Mouse (Mus musculus) lung, adult 2 months (tissue): ENCODE measurements around the gene Pls1.

Experiments
- CTCF ChIP-seq: fragments of 200-500 bp; IDR thresholded peaks from 2 replicates; pipeline ENCODE4 v1.5.1; 2011; ENCODE audit warnings: mild to moderate bottlenecking, low read length, control low read depth; ENCODE audit not compliant: insufficient read depth
- POLR2A ChIP-seq: fragments of 200-500 bp; IDR thresholded peaks from 2 replicates; pipeline ENCODE4 v1.6.1; 2011; ENCODE audit warnings: low read depth, mild to moderate bottlenecking, control low read depth, low read length, borderline replicate concordance; ENCODE audit errors: extremely low read depth

DNA sequence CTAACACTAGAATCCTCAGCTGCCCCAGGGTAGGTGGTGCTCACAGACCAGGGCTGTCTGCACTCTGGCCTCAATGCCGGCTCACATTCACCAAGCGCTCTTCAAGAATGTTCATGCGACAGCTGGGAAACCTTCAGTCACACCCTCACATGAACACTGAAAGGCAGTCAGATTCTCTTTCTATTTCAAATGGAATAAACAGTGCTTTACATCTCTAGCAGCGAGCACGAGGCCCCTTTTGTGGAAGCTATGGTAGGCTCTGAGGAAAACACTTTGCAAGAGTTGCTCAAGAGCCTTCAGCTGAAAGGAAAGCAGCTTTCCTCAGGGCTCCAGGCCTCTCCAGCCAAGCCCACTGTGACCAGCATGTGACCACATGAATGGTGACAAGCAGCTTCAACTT lies 139.7 kb downstream of the Pls1 start:
- TF ChIP-seq CTCF (no peak), POLR2A (no peak)
